Mouse (Mus musculus) kidney, postnatal 0 days (tissue): ENCODE measurements at regions not wholly inside any gene's neighbourhood (a gene's known extent, or its start where the extent isn't known, plus 50 kb on each side); places are given as distances from the start of the nearest gene placed in this dataset.

Source experiments
- ATAC-seq: fragments of 200-750 bp; cut with Nextera tagmentation; replicated peaks from 2 replicates; pipeline ENCODE4 v1.8.0; 2017; ENCODE audit warnings: low read depth, moderate number of reproducible peaks, moderate TSS enrichment, moderate library complexity; ENCODE audit not compliant: low FRiP score
- DNase-seq: peaks from one replicate; pipeline ENCODE4 v3.0.0-alpha.2; 2016; ENCODE audit warnings: low spot score
- H3K27ac ChIP-seq: fragments of 300-500 bp; sonication (generic); 2 replicates; pipeline ENCODE4 v1.5.1; 2014; ENCODE audit warnings: mild to moderate bottlenecking
- H3K27me3 ChIP-seq: fragments of 300-500 bp; sonication (generic); 2 replicates; pipeline ENCODE4 v1.6.1; 2014; ENCODE audit warnings: low read length, mixed read lengths; ENCODE audit not compliant: insufficient read depth
- H3K36me3 ChIP-seq: fragments of 300-500 bp; sonication (generic); 2 replicates; pipeline ENCODE4 v1.6.1; 2014; ENCODE audit warnings: low read length, mixed read lengths; ENCODE audit not compliant: insufficient read depth
- H3K4me1 ChIP-seq: fragments of 300-500 bp; sonication (generic); replicated peaks from 2 replicates; pipeline ENCODE4 v1.6.1; 2014; ENCODE audit warnings: antibody characterized with exemption, low read length, mixed read lengths; ENCODE audit not compliant: insufficient read depth
- H3K4me2 ChIP-seq: fragments of 300-500 bp; sonication (generic); 2 replicates; pipeline ENCODE4 v1.6.1; 2014; ENCODE audit warnings: mild to moderate bottlenecking, low read length, moderate library complexity, mixed read lengths
- H3K4me3 ChIP-seq: fragments of 300-500 bp; sonication (generic); replicated peaks from 2 replicates; pipeline ENCODE4 v1.5.1; 2014; ENCODE audit warnings: low read depth, low read length
- H3K9ac ChIP-seq: fragments of 300-500 bp; sonication (generic); 2 replicates; pipeline ENCODE4 v1.6.1; 2014; ENCODE audit warnings: low read depth, low read length
- H3K9me3 ChIP-seq: fragments of 300-500 bp; sonication (generic); replicated peaks from 2 replicates; pipeline ENCODE4 v1.6.1; 2016; ENCODE audit warnings: low read length, inconsistent platforms, mixed read lengths
- CTCF ChIP-seq: IDR thresholded peaks from 2 replicates; pipeline ENCODE4 v1.5.1; 2016; ENCODE audit warnings: antibody characterized with exemption, low read depth, mild to moderate bottlenecking, moderate library complexity
- WGBS: fragments of 180-500 bp; shearing (Covaris S2); extraction: QIAGEN DNeasy Blood & Tissue Kit; methylation state at CpG from one replicate; pipeline ENCODE4 v1.1.7; 2014; 5-methylcytosine and 5-hydroxymethylcytosine counted together

GRCm38 (mm10) chr8:97052436-97052835 lies 1164.1 kb upstream of the Got2 start:
- Histone ChIP-seq H3K36me3 (no peaks in the 10 kb centered on the region), H3K9ac (no peak overlapping the region), H3K27ac (no peak overlapping the region), H3K4me1 (no peaks in the 10 kb centered on the region), H3K27me3 (no peaks in the 10 kb centered on the region), H3K9me3 (no peaks in the 10 kb centered on the region), H3K4me2 (no peak overlapping the region), H3K4me3 (no peak overlapping the region)
- no peak for TF ChIP-seq CTCF
- ATAC-seq = no peak
- DNase-seq = no peak
- WGBS = 60% methylated on average over 1 of the region's 1 CpGs

GRCm38 (mm10) chr8:97039778-97040177 lies 1151.4 kb upstream of the Got2 start:
- H3K4me1 ChIP-seq = no peaks in the 10 kb centered on the region
- no peak overlapping the region for H3K9ac ChIP-seq
- H3K27ac ChIP-seq = no peak overlapping the region
- ATAC-seq (no peak), DNase-seq (peak; percentile 3)
- 48% methylated on average over 3 of the region's 3 CpGs for WGBS
- no peaks in the 10 kb centered on the region for H3K9me3 ChIP-seq
- no peak overlapping the region for H3K4me2 ChIP-seq
- H3K36me3 ChIP-seq = no peaks in the 10 kb centered on the region
- no peak for TF ChIP-seq CTCF
- no peak overlapping the region for H3K4me3 ChIP-seq
- H3K27me3 ChIP-seq = no peaks in the 10 kb centered on the region

- WGBS = 60% methylated on average over 5 of the region's 5 CpGs
- DNase-seq (no peak), ATAC-seq (no peak)
- Histone ChIP-seq H3K27me3 (no peaks in the 10 kb centered on the region), H3K4me2 (no peak overlapping the region), H3K9me3 (no peaks in the 10 kb centered on the region), H3K27ac (no peak overlapping the region), H3K9ac (no peak overlapping the region), H3K4me1 (no peaks in the 10 kb centered on the region), H3K36me3 (no peaks in the 10 kb centered on the region), H3K4me3 (no peak overlapping the region)
- no peak for TF ChIP-seq CTCF
Measured at GRCm38 (mm10) chr8:97038854-97039253, 1150.5 kb upstream of the Got2 start.

GRCm38 (mm10) chr8:97032188-97032587 lies 1143.8 kb upstream of the Got2 start:
- Histone ChIP-seq H3K4me1 (no peaks in the 10 kb centered on the region), H3K4me2 (no peak overlapping the region), H3K27me3 (no peaks in the 10 kb centered on the region), H3K36me3 (no peaks in the 10 kb centered on the region), H3K9me3 (no peaks in the 10 kb centered on the region), H3K27ac (no peak overlapping the region), H3K9ac (no peak overlapping the region), H3K4me3 (no peak overlapping the region)
- TF ChIP-seq CTCF = no peak
- DNase-seq (peak; percentile 28), ATAC-seq (peak; percentile 77)
- 54% methylated on average over 4 of the region's 4 CpGs for WGBS

GRCm38 (mm10) chr8:97015571-97015970 lies 1127.2 kb upstream of the Got2 start:
- TF ChIP-seq CTCF = no peak
- no peaks in the 10 kb centered on the region for H3K36me3 ChIP-seq
- no peaks in the 10 kb centered on the region for H3K4me1 ChIP-seq
- no peak overlapping the region for H3K4me3 ChIP-seq
- no peaks in the 10 kb centered on the region for H3K9me3 ChIP-seq
- H3K4me2 ChIP-seq = no peak overlapping the region
- no peak overlapping the region for H3K27ac ChIP-seq
- H3K9ac ChIP-seq = no peak overlapping the region
- H3K27me3 ChIP-seq = no peaks in the 10 kb centered on the region
- DNase-seq = no peak
- ATAC-seq = no peak

GRCm38 (mm10) chr8:97004131-97004530 lies 1115.8 kb upstream of the Got2 start:
- no peak overlapping the region for H3K9ac ChIP-seq
- DNase-seq = no peak
- ATAC-seq = no peak
- no peaks in the 10 kb centered on the region for H3K4me1 ChIP-seq
- H3K9me3 ChIP-seq = no peaks in the 10 kb centered on the region
- H3K27me3 ChIP-seq = no peaks in the 10 kb centered on the region
- no peaks in the 10 kb centered on the region for H3K36me3 ChIP-seq
- no peak overlapping the region for H3K4me2 ChIP-seq
- WGBS = 49% methylated on average over 3 of the region's 3 CpGs
- H3K4me3 ChIP-seq = no peak overlapping the region
- no peak for TF ChIP-seq CTCF
- no peak overlapping the region for H3K27ac ChIP-seq

- no peak overlapping the region for H3K4me3 ChIP-seq
- WGBS = 44% methylated on average over 2 of the region's 2 CpGs
- H3K27me3 ChIP-seq = no peaks in the 10 kb centered on the region
- no peaks in the 10 kb centered on the region for H3K36me3 ChIP-seq
- TF ChIP-seq CTCF = no peak
- no peak overlapping the region for H3K4me2 ChIP-seq
- no peaks in the 10 kb centered on the region for H3K4me1 ChIP-seq
- no peak overlapping the region for H3K27ac ChIP-seq
- no peaks in the 10 kb centered on the region for H3K9me3 ChIP-seq
- ATAC-seq (no peak; the same call in 1 of the 2 replicates), DNase-seq (peak; percentile 22)
- no peak overlapping the region for H3K9ac ChIP-seq
Measured at GRCm38 (mm10) chr8:96983103-96983502, 1094.8 kb upstream of the Got2 start.
